Mouse (Mus musculus) urinary bladder, postnatal 4 days (tissue): Measurements from ENCODE around the gene Qrich1.
"Not testable (repeated sequence)": the region's sequence is repeated elsewhere in the genome, so short reads cannot be mapped to it uniquely, and the experiment has no call there.

Experiments
- DNase-seq, 2 experiments: peaks; one replicate each; pipeline ENCODE4 v3.0.0; 2021 to 2022; ENCODE audit warnings: low spot score in 2 of 2

Qrich1 gene

DNA sequence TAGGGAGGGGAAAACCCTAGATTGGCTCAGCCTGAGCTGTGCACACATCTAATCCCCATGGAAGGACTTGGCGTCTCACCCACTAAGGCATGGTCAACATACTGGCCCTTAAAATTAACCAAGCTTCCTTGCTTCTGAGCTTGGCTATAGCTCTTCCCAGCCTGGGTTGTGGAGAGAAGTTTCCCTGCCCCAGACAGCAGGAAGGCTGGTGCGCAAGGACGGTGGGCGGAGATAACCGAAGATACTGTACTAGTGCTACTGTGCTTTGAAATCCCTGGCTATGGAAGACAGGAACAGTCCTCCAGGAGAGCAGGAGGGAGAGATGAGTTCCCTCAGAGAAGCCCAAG, 62.7 kb downstream of the Qrich1 start:
- no peak for DNase-seq

DNA sequence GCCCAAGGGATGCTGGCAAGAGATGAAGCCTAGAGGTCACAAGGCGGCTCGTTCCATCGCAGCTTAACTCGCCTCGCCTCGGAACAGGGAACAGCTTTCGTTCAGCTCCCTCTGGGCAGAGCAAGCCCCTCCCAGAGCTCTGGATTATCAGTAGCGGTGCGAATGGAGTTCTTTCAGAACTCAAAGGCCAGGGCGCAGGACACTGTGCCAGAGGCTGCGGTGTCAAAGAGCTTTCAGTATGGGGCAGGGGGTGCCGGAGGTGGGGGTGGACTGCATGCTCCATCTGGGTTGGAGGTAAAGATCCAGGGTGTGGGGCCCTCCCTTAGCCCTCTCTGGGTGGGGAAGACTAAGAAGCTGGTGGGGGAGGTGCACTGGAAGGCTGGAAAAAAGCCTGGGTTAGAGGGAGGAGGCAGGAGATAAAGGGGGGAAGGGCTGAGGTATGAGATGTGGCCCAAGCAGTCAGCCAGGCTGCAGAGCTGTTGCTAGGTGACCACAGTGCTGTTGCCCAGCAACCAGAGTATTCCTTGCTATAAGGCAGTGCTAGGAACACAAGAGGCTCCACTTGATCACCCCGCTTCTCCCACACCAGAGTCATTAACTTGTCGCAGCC, 71.1 kb downstream of the Qrich1 start:
- DNase-seq: peak; percentile 71

DNA sequence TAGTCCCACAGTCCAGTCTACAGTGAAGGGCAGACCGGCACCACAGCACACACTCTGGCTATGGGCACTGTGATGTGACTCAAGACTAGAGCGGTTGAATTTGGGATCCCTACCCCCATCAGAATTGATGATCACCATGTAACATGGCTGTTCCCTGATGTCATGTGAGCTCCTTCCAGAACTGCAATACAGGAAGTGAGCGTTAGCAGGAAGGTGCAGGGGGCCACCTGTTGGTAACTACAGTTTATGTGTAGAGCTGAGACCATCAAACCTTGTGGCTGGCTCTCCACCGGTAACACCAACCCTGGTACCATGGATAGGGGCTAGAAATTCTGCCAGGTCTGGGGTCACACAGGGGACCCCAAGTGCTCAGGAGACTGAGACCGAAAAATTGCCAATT, 72.6 kb downstream of the Qrich1 start:
- no peak for DNase-seq

- no peak for DNase-seq
Observed at GRCm38 (mm10) chr9:108591462-108591861, 74.9 kb downstream of the Qrich1 start.

GRCm38 (mm10) chr9:108594354-108594753, 77.7 kb downstream of the Qrich1 start:
- DNase-seq: no peak

GRCm38 (mm10) chr9:108596998-108597764, 80.6 kb downstream of the Qrich1 start, which contains the start of gene P4htm:
Gene P4htm (minus strand): TSS chr9:108597667.
- peak; percentile 57 to 76 for DNase-seq

DNA sequence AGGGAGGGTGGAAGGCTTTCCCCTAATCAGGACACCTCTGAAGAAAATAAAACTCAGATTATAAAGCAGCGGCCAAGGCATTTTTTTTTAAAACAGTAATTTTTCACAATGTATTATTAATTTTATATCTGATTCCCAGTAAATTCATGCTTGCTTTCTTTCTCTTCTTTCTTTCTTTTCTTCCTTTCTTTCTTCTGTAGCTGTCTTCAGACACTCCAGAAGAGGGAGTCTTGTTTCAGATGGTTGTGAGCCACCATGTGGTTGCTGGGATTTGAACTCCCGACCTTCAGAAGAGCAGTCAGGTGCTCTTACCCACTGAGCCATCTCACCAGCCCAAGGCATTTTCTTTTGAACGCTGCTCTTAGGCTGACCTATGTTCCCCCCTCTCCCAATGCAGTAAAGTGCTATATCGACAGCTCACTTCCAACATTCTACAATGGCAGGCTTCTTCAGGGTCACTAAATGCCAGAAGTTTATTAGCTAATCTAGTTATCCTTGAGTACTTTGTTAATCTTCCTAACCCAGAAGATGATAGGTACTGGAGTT, 82.5 kb downstream of the Qrich1 start:
- DNase-seq: no peak

DNA sequence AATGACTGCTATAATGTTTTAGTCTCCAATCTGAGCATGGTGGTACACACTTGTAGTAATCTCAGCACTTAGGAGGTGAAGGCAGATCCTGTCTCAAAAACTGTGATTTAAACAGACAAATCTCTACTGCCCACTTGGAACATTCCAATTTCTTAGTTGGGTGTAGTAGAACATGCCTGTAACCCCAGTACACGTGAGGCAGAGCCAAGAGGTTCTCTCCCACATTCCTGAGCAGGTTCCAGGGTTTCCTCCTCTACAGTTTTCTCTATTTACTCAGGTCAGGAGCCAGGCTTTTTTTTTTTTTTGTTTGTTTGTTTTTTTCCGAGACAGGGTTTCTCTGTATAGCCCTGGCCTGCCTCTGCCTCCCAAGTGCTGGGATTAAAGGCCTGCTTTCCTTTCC, 83.4 kb downstream of the Qrich1 start:
- DNase-seq: no peak

DNA sequence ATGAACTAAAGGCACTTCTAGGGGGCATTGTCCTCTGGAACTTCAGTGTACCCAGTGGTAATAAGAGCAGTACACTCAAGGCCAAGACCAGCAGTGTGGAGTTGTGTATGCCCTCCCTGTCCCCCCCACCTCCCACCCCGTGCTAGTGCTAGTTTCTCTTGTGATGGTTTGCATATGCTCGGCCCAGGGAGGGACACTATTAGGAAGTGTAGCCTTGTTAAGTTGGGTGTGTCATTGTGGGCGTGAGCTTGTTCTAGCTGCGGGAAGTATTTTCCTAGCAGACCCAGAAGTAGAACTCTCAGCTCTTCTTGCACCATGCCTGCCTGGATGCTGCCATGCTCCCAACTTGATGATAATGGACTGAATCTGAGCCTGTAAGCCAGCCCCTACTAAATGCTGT, 85.4 kb downstream of the Qrich1 start:
- no peak for DNase-seq

- DNase-seq: not testable (repeated sequence)
Observed at GRCm38 (mm10) chr9:108607929-108608328, 91.3 kb downstream of the Qrich1 start.

GRCm38 (mm10) chr9:108608889-108609288, 92.3 kb downstream of the Qrich1 start:
- DNase-seq: no peak
